Mouse (Mus musculus) heart, postnatal 25 days (tissue): ENCODE results near the gene Myo19. TPM values are rescaled to one million over a fixed set of nuclear protein-coding genes. Genes with fewer than 3 reads are reported as not detected.

ENCODE experiments used
- DNase-seq: peaks from one replicate; pipeline ENCODE4 v3.0.0; 2022; ENCODE audit warnings: low spot score
- intact Hi-C: fragments of 180-260 bp; cut with DNase I; formaldehyde crosslinking; loops from one replicate; pipeline ENCODE4 v1.15.1; 2025
- total RNA-seq, 2 experiments: library from RNA; stranded (reverse); gene quantifications; 2 replicates each; pipeline ENCODE4 v1.2.3; 2021

Gene Myo19
- total RNA-seq, 2 experiments from 2014 or later: 5.7 to 7.3 TPM

DNA sequence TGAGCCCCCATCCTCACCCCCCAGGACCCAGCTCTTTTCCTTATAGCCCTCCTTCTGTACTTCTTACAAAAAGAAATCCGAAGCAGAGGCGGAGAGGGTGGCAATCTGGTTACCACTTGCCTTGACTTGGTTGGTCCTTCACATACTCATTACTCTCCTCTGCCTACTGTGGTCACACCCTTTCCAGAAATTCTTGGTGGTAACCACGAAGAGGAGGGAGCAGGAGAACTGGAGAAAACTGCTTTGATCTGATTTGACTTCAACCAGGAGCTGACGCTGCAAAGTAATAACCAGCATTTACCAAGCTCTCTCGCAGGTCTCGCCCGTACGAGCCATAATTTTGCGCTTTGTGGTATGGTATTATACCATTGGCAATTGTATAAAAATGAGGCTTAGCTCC, 1.0 kb downstream of the Myo19 start:
- intact Hi-C loops: no loop called here
- DNase-seq: no peak

DNA sequence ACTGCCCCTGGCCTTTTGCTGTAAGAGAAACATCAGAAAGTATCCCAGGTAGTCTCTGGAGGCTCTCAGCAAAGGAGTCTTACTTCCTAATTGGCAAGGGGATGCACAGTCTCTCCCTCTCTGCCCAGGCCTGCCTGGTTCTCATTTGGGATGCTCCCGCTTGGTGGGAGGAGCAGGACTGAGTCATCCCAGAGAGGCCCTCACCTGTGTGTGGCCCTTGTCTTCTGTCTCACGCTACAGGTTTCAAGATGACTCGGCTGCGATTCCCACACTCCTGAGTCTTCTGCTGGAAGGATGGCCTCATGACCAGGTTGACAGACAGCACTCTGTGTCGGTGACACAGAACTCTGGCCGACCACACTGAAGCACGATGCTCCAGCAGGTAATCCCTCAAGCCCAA, 2.4 kb downstream of the Myo19 start:
- intact Hi-C loops: no loop called here
- DNase-seq: no peak

DNA sequence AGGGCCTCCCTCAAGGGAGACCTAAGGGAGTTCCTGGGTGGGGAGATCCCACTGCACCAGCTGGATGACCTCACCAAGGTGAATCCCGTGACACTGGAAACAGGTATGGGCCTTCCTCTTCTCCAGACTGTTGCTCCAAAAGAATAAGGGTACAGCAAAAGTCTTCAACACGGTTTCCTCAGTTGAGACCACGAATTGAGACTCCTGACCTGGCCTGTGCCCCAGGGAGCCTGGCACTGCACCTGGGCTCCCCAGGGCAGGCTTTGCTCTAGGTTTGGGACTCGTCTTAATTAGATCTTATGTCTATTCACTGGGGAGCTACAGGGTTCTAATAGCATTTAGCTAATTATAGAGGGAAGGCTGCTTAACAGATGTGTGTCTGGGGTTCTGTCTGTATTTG, 5.3 kb downstream of the Myo19 start:
- intact Hi-C loops: no loop called here
- DNase-seq: no peak

DNA sequence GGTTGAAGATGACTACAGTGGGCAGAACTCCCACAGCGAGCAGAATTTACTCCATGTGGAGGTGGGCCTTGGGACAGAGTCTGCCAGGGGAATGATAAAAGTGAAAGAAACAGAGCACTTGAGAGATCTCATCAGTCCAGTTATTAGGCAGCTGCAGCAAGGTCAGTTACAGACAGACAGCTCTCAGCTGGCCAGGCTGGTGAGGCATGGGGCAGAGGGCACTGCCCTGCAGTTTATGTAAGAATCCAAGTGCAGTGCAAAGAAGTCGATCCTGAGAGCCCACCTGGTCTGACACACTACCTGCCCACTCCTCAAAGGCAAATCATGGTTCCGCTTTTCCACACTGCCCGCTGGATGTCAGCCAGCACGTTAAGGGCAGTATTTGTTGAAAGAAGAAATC, 6.3 kb downstream of the Myo19 start:
- no peak for DNase-seq
- intact Hi-C loops: no loop called here

DNA sequence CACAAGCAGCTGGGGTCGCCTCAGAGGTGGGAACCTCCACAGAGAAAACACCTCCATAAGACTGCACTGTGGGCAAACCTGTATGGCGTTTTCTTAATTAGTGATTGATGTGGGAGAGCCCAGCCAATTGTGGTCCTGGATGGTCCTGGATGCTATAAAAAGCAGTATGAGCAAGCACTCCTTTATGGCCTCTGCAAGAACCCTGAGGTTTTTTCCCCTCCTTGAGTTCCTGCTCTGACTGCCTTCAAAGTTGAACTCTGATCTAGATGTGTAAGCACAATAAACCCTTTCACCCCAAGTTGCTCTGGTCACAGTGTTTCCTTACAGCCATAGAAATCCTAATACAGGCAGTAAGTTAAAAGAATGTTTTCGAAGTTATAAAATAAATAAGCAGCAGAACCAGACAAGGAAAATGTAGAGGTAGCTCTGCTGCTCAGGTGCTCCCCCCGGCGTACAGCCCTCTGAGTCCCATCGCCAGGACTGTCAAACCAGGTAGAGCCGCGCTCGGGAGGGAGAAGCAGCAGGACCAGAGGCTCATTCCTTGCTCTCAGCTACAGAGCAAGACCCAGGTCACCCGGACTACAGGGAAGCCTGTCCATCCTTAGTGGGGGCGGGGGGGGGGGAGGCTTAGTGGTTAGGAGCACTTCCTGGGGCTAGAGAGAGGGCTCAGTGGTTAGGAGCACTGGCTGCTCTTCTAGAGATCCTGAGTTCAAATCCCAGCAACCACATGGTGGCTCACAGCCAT, 7.0 kb downstream of the Myo19 start:
- intact Hi-C loops: no loop called here

DNA sequence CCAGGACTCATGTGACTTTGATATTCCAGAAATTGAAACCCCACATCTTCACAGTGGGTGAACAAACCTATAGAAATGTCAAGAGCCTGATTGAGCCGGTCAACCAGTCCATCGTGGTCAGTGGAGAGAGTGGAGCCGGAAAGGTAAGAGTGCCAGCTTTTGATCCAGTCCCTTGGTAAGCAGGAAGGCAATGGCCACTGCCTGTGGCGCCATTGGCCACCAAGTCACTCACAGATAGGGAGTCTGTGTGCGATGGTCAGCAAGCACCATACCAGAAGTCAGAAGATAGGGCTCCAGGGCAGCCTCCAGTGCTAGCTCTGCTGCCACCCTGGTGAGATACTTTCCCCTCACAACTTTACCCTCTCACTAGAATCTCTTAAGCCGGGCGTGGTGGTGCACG, 8.1 kb downstream of the Myo19 start:
- DNase-seq: no peak
- intact Hi-C loops: no loop called here

More for the DNA sequence above, 7.0 kb downstream of the Myo19 start:
- no peak for DNase-seq

DNA sequence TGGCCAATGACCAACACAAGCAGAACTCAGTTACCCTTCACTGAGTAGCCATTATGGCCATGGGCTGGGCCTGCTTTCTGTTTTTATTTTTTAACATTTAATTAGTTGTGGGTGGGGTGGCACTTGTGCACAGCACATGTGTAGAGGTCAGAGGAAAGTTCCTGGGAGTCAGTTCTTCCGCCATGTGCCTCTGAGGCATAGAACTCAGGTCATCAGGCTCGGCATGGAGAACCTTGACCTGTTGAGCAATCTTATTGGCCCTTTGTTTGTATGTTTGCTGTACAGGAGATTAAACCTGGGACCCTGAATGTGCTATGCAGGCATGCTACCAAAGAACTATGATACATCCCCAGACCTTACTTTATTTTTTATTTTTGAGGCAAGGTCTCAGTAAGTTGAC, 9.5 kb downstream of the Myo19 start:
- intact Hi-C loops: no loop called here

DNA sequence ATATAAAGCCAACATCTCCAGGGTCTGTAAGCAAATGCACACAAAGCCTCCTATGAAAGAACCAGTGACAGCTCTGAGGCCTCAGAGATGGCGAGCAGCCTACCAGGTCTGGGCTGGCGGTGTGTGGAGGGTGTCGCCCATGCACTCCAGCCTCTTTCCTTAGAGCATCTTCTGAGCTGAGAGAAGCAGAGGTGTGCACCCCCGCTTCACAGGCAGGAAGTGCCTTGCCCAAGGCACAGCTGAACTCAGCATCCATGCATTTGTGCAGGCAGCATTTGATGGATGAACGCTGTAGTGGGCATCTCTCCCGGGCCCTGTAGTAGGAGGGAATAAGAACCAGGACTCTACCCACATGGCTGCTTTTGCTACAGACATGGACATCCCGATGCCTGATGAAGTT, 11.8 kb downstream of the Myo19 start:
- DNase-seq: no peak
- intact Hi-C loops: no loop called here

More for the DNA sequence above, 9.5 kb downstream of the Myo19 start:
- no peak for DNase-seq

DNA sequence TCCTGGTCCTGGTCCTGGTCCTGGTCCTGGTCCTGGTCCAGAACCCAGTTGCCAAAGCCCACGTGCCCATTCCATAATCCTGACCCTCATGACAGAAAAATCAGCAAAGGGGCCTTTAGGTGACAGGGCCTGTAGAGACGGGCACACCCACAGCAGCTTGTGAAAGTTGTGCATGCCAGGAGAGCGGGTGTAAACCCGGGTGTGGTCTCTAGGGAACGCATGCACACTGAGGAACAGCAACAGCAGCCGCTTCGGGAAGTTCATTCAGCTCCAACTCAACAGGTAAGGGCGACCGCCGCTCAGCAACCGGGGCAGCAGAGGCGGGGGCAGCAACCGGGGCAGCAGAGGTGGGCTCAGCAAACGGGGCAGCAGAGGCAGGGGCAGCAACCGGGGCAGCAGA, 13.2 kb downstream of the Myo19 start:
- no peak for DNase-seq
- intact Hi-C loops: no loop called here

DNA sequence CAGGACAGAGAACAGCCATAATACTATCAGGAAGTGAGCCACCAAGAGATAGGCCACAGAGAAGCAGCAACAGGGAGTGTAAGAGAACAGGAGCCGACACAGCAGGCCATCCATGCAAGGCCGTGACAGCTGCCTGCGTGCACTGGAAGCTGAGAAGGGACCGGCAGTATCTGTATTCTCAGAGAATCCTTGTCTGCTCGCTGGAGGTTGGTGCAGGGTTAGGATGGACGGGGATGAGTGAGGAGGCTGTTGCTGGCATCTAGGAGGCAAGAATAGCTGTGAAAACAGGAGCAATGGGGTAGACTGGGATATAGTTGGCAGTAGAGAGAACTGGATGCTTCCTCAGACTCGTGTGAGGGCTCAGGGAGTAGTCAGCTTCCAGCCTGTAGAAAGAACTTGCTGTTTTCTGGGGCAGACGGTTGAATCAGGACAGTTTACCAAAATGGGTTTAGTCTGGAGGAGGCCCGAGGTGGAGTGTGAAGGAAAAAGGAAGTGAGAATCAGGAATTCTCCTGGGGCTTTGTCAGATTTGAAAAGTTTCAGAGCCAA, 24.7 kb downstream of the Myo19 start:
- no peak for DNase-seq
- intact Hi-C loops: no loop called here

DNA sequence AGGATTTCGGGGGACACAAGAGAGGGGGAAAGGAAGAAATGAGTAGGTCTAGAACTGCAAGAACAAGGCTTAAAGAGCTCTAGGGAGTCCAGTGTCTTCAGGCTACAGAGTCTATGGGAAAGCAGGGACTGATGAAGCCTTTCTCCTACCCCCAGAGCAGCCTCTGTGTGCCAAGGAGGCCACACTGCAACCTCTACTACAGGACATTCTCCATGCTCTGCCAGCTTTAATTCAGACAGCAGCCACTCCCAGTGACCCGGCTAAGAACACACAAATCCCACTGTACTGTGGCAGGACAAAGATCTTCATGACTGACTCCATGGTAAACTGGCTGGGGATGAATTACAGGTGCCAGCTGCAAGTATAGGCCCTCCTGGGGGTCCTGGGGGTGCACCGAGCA, 27.1 kb downstream of the Myo19 start:
- intact Hi-C loops: no loop called here
- no peak for DNase-seq

DNA sequence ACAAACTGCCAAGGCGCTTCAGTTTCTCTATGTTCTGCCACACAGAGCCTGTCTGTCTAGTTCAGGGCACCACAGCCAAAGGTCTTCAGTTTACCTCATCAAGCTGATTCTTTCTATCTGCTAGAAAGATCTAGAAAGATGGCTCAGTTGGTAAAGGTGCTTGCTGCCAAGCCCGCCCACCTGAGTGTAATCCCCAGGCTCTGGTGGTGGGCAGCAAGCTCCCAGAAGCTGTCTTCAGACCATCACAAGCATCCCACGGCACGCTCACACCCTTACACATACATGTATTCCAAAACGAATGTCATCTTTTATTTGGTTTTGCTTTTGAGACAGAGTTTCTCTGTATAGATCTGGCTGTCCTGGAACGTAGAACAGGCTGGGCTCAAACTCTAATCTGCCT, 28.5 kb downstream of the Myo19 start:
- intact Hi-C loops: no loop called here
- no peak for DNase-seq

DNA sequence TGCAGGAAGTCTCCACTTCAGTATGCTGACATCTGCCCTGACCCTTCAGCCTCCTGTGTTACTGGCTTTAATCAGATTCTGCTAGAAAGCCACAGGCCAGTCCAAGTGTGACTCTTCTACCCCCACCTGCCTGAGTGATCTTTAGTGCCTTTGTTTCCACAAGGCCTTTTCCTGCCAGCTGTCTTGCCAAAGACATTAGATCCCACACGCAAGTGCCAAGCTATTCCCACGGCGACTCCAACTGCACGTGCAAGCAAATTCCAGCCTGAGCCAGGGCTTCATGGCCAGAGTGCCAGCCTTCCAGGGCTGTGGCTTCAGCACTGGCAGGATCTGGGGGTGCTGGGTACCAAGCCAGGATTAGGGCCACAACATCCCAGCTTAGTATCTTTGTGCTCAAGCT, 30.5 kb downstream of the Myo19 start:
- intact Hi-C loops: no loop called here
- no peak for DNase-seq

DNA sequence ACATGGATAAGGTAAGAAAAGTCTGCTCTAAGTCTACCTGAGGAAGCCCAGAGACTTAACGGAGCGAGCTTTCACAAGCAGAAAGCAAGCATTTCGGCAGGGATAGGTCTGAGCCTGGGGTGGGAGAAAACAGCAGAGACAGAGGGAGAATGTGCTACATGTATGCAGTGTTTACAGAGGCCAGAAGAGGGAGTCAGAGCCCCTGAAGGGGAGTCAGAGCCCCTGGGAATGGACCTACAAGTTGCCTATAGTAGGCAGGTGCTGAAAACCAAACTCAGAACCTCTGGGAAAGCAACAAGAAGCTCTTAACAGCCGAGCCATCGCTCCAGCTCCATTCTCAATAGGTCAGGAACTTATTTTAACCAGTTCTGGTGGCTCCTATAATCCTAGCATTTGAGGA, 34.7 kb downstream of the Myo19 start:
- DNase-seq: no peak
- intact Hi-C loops: loop anchor here (5.0 kb wide), 1 partner anchor 348 kb away; no protein-coding TSS in a partner anchor

DNA sequence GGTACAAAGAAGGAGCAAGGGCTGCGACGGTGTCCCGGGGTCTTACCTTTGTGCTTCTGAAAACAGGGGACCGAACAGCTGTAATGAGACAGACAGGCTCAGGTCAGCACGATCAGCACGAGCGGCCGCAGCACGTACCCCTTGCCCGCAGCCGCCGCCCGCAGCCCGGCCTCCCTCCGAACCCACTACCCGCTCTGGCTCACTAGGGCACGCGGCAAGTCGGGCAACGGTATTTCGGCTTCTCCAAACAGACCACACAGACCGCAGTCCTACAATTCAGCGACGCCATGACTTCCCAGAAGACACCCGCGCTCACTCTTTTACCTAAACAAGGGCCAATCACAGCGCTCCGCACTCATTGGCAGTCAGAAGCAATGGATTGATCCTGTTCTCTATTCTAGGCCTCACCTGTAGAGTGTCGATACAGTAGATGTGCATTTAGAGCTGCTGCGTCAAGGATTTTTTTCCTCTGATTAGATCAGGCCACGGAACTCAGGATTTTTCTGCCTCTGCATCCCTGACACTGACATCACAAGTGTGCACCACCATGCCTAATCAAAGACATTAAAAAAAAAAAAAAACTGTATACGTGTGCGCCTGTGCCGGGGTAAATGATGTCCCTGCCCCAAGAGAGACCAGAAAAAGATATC, 36.2 kb downstream of the Myo19 start, which contains the start of gene Znhit3:
Znhit3 (minus strand) TSS at position 314 of the 650 bp plus-strand sequence.
- intact Hi-C loops: loop anchor here (5.0 kb wide), 1 partner anchor 346 kb away; no protein-coding TSS in a partner anchor
- peak; percentile 68 for DNase-seq

DNA sequence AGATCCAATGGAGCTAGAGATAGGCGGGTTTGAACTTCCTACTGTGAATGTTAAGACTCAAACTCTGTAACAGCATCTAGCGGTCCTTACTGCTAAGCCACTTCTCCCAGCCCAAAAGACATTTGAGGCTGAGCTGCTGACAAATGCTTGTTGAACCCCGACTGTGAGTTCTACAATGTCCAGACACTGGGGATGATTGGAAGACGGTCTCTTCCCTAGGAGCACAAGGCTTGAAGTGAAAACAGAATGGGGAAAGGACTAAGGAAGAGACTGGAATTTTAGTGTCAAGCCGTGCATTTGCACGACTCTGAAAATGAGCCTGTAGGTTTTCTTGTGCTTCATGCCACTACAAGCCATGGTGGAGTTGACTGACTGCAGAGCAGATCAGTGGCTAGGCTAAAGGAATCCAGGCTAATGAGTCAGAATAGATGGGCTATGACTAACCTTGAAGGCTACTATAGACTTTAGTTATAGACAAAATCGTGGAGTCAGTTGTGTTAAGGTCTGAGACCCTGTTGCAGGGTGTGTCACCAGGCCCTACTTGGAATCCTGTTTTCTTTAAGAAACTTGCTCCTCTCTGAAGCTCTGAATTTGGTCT, 36.9 kb downstream of the Myo19 start:
- no peak for DNase-seq

DNA sequence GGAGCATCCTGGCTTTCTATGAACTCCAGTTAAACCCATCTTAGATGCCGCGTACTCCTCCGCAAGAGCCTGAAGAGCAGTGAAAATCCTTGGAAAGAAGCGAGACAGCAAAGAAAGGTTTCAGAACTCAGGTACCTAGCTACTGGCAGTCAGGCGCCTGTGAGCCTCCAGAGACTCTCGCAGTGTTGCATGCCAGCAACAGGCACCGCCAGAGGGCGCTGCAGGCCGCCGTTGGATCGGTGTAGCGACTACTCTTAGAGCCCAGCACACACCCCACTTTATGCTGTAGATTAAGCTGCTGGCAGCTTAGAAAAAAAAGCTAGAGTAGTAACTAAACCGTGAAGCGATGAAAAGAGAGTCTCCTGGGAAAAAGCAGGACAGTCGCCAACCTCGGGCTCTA, 38.5 kb downstream of the Myo19 start:
- peak; percentile 44 for DNase-seq
- intact Hi-C loops: loop anchor here (2.0 to 5.0 kb wide), 4 partner anchors 60 to 344 kb away; no protein-coding TSS in a partner anchor

More for the DNA sequence above, 36.9 kb downstream of the Myo19 start:
- intact Hi-C loops: loop anchor here (5.0 kb wide), 1 partner anchor 345 kb away; no protein-coding TSS in a partner anchor

DNA sequence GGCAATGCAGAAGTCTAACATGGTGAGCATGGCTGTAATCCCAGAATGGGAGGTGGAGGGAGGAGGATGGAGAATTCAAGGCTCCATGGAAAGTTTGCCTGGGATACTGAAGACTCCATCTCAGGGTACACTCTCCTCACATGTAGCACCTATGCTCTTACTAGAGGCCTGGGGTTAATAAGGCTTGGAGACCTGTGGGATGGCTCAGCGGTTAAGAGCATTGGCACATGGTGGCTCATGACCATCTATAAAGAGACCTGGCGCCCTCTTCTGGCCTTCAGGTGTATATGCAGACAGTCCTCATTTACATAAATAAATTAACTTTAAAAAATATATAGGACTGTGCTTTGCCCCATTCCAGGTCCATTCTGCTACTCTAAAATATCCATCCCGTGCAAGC, 39.3 kb downstream of the Myo19 start:
- DNase-seq: no peak
- intact Hi-C loops: loop anchor here (2.0 to 5.0 kb wide), 4 partner anchors 60 to 343 kb away; no protein-coding TSS in a partner anchor

DNA sequence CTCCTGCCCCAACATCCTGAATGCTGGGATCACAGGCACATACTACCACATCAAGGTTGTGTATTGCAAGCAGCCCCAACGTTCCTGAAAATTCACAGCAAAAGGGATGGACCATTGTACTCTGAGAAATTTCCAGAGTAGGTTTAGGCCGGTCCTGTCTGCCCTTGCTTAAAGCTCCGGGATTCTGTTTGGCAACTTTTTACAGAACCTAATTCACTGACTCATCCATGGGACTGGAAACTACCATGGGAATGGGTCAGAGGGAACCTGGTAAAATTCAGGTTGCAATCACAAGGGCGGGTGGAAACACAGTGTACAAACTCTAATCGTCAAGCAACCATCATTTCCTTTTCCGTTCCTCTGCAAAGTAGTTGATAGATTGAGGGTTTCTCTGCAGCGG, 40.0 kb downstream of the Myo19 start:
- DNase-seq: no peak
- intact Hi-C loops: loop anchor here (2.0 to 5.0 kb wide), 4 partner anchors 59 to 342 kb away; no protein-coding TSS in a partner anchor

DNA sequence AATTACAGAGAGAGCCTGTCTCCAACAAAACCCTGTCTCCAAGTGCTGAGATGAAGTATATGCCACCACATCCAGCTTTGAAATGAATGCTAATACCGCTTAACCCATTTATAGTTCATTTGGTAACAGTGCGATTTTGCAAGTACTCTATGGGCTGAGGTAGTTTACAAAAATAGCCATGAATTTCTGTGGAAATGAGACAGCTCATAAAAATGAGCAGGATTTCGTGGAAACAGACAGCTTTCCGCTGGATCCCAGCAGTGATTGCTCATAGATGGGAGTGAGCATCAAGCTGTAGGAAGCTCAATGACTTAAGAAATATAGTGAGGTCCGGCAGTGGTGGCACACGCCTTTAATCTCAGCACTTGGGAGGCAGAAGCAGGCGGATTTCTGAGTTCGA, 41.0 kb downstream of the Myo19 start:
- intact Hi-C loops: no loop called here
- DNase-seq: no peak

DNA sequence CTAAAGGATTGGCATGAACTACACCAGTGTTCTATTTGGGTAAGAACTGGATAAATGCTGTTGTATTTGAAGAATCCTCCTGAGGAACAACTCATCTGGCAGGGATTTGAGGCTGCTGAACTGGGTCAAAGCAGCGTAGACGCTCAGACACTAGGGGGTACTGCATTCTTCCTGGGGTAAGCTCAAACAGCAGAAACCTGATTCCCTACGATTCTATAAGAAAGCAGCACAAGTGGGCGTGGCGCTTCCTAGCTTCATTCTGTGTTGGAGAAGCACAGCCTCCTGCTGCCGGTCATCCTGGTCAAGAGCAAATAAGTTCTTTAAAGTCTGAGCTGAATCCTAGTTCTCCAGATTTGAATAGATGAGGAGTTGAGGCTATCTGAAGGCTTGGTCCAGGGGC, 52.3 kb downstream of the Myo19 start:
- intact Hi-C loops: no loop called here
- no peak for DNase-seq
